Comparison of ENCODE assay signal across 20 mouse cellular contexts in the genomic region with DNA sequence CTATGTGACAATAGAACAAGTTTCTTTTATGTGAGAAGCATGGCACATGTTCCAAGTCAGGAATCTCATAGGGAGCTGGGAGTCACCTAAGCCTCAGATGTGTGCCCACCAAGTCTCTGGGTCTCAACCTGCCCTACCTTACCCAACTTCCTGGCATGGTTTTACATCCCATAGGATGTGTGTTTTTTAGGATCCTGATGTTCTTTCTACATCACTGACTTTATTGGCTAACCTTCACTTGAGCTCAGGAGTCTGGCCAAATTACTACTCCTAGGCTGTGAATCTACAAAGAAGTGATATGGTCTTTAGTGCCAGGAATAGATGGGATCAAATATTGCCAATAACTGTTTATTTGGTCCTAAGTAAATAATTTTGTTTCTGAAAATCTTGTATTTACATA.
"Had no signal": no experiment of that assay in that cellular context is flagged by ENCODE, and none has a peak within 500 bp of the region (broad histone marks: within the 10 kb centered on the region; RNA-seq: fewer than 3 reads in every experiment).

No protein-coding gene starts in this region.

- H3K36me3 ChIP-seq: heart, embryonic 10.5 days; heart, embryonic 12.5 days; hindbrain, embryonic 10.5 days; hindbrain, embryonic 12.5 days; hindbrain, embryonic 15.5 days; limb, embryonic 13.5 days; limb, embryonic 15.5 days; liver, embryonic 12.5 days had no signal

- DNase-seq: forebrain, postnatal 0 days; gastrocnemius, postnatal 14 days; heart, adult 18-20 months; heart, postnatal 10 days; heart, postnatal 4 days; layer of hippocampus, adult 9-11 months; layer of hippocampus, postnatal 36 days; left cerebral cortex, postnatal 4 days; lung, adult 18-20 months had no signal

- H3K27ac ChIP-seq: heart, embryonic 10.5 days; hindbrain, embryonic 10.5 days; hindbrain, embryonic 12.5 days; hindbrain, embryonic 15.5 days; hindbrain, postnatal 0 days; limb, embryonic 13.5 days; limb, embryonic 15.5 days; liver, embryonic 12.5 days; liver, embryonic 14.5 days had no signal

- H3K4me3 ChIP-seq: heart, embryonic 10.5 days; heart, embryonic 12.5 days; hindbrain, embryonic 10.5 days; hindbrain, embryonic 12.5 days; hindbrain, embryonic 15.5 days; limb, embryonic 13.5 days; limb, embryonic 15.5 days; liver, embryonic 12.5 days had no signal

- ATAC-seq: forebrain, postnatal 0 days; hindbrain, postnatal 0 days; intestine, embryonic 16.5 days; liver, embryonic 12.5 days had no signal

- H3K9ac ChIP-seq: forebrain, postnatal 0 days; heart, embryonic 12.5 days; hindbrain, embryonic 12.5 days; hindbrain, embryonic 15.5 days; limb, embryonic 13.5 days; limb, embryonic 15.5 days; liver, embryonic 12.5 days; liver, embryonic 14.5 days had no signal

- H3K4me1 ChIP-seq: heart, embryonic 10.5 days; hindbrain, embryonic 15.5 days; liver, embryonic 12.5 days had no signal

- H3K9me3 ChIP-seq: heart, embryonic 10.5 days; heart, embryonic 12.5 days; hindbrain, embryonic 10.5 days; hindbrain, embryonic 12.5 days; hindbrain, embryonic 15.5 days; limb, embryonic 13.5 days; limb, embryonic 15.5 days; liver, embryonic 12.5 days had no signal

- H3K4me2 ChIP-seq: heart, embryonic 12.5 days; hindbrain, embryonic 12.5 days; hindbrain, embryonic 15.5 days; limb, embryonic 13.5 days; limb, embryonic 15.5 days; liver, embryonic 12.5 days had no signal

- H3K27me3 ChIP-seq: heart, embryonic 12.5 days; hindbrain, embryonic 12.5 days; hindbrain, embryonic 15.5 days; limb, embryonic 13.5 days; limb, embryonic 15.5 days; liver, embryonic 12.5 days had no signal
